Mouse (Mus musculus) embryonic facial prominence, embryonic 11.5 days (tissue): Measurements from ENCODE around the gene Olfr115. TPM values are rescaled to one million over a fixed set of nuclear protein-coding genes. Genes with fewer than 3 reads are reported as not detected.

Experiments
- ATAC-seq: fragments of 200-750 bp; cut with Nextera tagmentation; replicated peaks from 2 replicates; pipeline ENCODE4 v1.8.0; 2017; ENCODE audit warnings: low read depth; ENCODE audit not compliant: insufficient number of reproducible peaks, low FRiP score, low TSS enrichment
- DNase-seq: peaks from one replicate; pipeline ENCODE4 v3.0.0-alpha.2; 2015; ENCODE audit warnings: low spot score
- H3K27ac ChIP-seq: fragments of 300-500 bp; sonication (generic); replicated peaks from 2 replicates; pipeline ENCODE4 v1.5.1; 2014; ENCODE audit warnings: mild to moderate bottlenecking, low read depth, low read length, control low read depth
- H3K27me3 ChIP-seq: fragments of 300-500 bp; sonication (generic); 2 replicates; pipeline ENCODE4 v1.6.1; 2014; ENCODE audit warnings: mild to moderate bottlenecking, low read length, moderate library complexity, mixed read lengths; ENCODE audit not compliant: control insufficient read depth, insufficient read depth
- H3K36me3 ChIP-seq: fragments of 300-500 bp; sonication (generic); replicated peaks from 2 replicates; pipeline ENCODE4 v1.6.1; 2014; ENCODE audit warnings: low read depth, mild to moderate bottlenecking, low read length, moderate library complexity, mixed read lengths; ENCODE audit not compliant: control insufficient read depth, insufficient read depth
- H3K4me1 ChIP-seq: fragments of 300-500 bp; sonication (generic); 2 replicates; pipeline ENCODE4 v1.6.1; 2014; ENCODE audit warnings: low read length, mixed read lengths; ENCODE audit not compliant: control insufficient read depth, insufficient read depth
- H3K4me2 ChIP-seq: fragments of 300-500 bp; sonication (generic); 2 replicates; pipeline ENCODE4 v1.6.1; 2014; ENCODE audit warnings: low read depth, mild to moderate bottlenecking, control low read depth, low read length, moderate library complexity
- H3K4me3 ChIP-seq: fragments of 300-500 bp; sonication (generic); 2 replicates; pipeline ENCODE4 v1.5.1; 2014; ENCODE audit warnings: low read depth, low read length, control low read depth
- H3K9ac ChIP-seq: fragments of 300-500 bp; sonication (generic); replicated peaks from 2 replicates; pipeline ENCODE4 v1.6.1; 2014; ENCODE audit warnings: mild to moderate bottlenecking, control low read depth, low read length
- H3K9me3 ChIP-seq: fragments of 300-500 bp; sonication (generic); replicated peaks from 2 replicates; pipeline ENCODE4 v1.6.1; 2016; ENCODE audit warnings: mild to moderate bottlenecking, low read length, inconsistent platforms, mixed read lengths; ENCODE audit not compliant: control insufficient read depth
- WGBS: fragments of 180-500 bp; shearing (Covaris S2); extraction: QIAGEN DNeasy Blood & Tissue Kit; methylation state at CpG from one replicate; pipeline ENCODE4 v1.1.7; 2014; 5-methylcytosine and 5-hydroxymethylcytosine counted together
- polyA plus RNA-seq: library from polyadenylated mRNA; unstranded; fragments of >200 nt; fragmentation: Nextera tagmentation; extraction: Ambion mirVana; gene quantifications from 2 replicates; pipeline ENCODE4 v1.2.1, GENCODE M21; 2014

The Olfr115 gene
- polyA plus RNA-seq: not detected in 2 replicates

- Histone ChIP-seq H3K27ac (no peak within 1 kb of the TSS), H3K4me2 (no peak within 1 kb of the TSS), H3K9ac (no peak within 1 kb of the TSS), H3K4me3 (no peak within 1 kb of the TSS), H3K4me1 (no peaks in the 10 kb centered on the region), H3K27me3 (no peaks in the 10 kb centered on the region), H3K36me3 (no peaks in the 10 kb centered on the region), H3K9me3 (no peaks in the 10 kb centered on the region)
- no peak for ATAC-seq
- no peak for DNase-seq
- 80% methylated on average over 2 of the region's 2 CpGs for WGBS
Measured at GRCm38 (mm10) chr17:37627009-37627408, at the start of gene Olfr115, which contains the start of gene Olfr116. Olfr115 (minus strand) TSS chr17:37627109. Olfr116 (minus strand) TSS chr17:37627199.

DNA sequence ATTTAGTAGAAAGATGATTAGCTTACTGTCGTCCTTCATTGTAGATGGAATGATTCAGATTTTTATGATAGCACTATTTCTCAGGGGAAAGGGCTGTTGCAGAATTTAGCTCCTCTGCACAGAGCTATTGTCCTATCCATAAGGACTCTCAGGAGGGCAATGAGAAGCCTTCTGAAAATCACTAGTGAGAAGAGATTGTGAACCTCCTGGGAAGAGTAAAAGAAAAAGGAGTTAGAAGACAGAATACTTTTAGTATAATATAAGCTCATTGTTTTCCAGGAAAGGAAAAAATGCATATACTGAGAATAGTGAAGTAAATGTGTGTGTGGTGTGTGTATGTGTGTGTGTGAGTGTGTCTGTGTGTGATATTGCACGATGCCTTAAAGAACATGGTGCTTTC, 39.8 kb upstream of the Olfr115 start, which contains the start of gene Olfr118:
TSS of gene Olfr118 (plus strand) at position 301 of the 400 bp plus-strand sequence.
- Histone ChIP-seq H3K27me3 (no peaks in the 10 kb centered on the region), H3K4me3 (no peak within 1 kb of the TSS), H3K4me2 (no peak within 1 kb of the TSS), H3K9me3 (no peaks in the 10 kb centered on the region), H3K4me1 (no peaks in the 10 kb centered on the region), H3K9ac (no peak within 1 kb of the TSS), H3K36me3 (no peaks in the 10 kb centered on the region), H3K27ac (no peak within 1 kb of the TSS)
- ATAC-seq (no peak), DNase-seq (no peak)
- WGBS: 68% methylated on average over 2 of the region's 2 CpGs

GRCm38 (mm10) chr17:37663682-37664081, 36.8 kb upstream of the Olfr115 start, which contains the start of gene Olfr117:
Olfr117 (minus strand) TSS chr17:37663782.
- H3K9ac ChIP-seq: no peak within 1 kb of the TSS
- WGBS: 55% methylated on average over 1 of the region's 1 CpGs

GRCm38 (mm10) chr17:37592643-37593042, 34.3 kb downstream of the Olfr115 start, which contains the start of gene Olfr114:
Olfr114 (minus strand) TSS chr17:37592743.
- Histone ChIP-seq H3K27me3 (no peaks in the 10 kb centered on the region), H3K9ac (no peak within 1 kb of the TSS), H3K4me1 (no peaks in the 10 kb centered on the region), H3K36me3 (no peaks in the 10 kb centered on the region), H3K4me2 (no peak within 1 kb of the TSS), H3K27ac (no peak within 1 kb of the TSS), H3K9me3 (no peaks in the 10 kb centered on the region), H3K4me3 (no peak within 1 kb of the TSS)
- DNase-seq (no peak), ATAC-seq (no peak)

More at GRCm38 (mm10) chr17:37663682-37664081, 36.8 kb upstream of the Olfr115 start, which contains the start of gene Olfr117:
- H3K36me3 ChIP-seq: no peaks in the 10 kb centered on the region
- H3K27ac ChIP-seq: no peak within 1 kb of the TSS
- no peak for DNase-seq
- H3K4me3 ChIP-seq: no peak within 1 kb of the TSS
- no peaks in the 10 kb centered on the region for H3K9me3 ChIP-seq
- no peaks in the 10 kb centered on the region for H3K4me1 ChIP-seq
- no peak for ATAC-seq
- H3K4me2 ChIP-seq: no peak within 1 kb of the TSS
- no peaks in the 10 kb centered on the region for H3K27me3 ChIP-seq

- Histone ChIP-seq H3K27ac (no peak within 1 kb of the TSS), H3K4me2 (no peak within 1 kb of the TSS), H3K27me3 (no peaks in the 10 kb centered on the region), H3K9ac (no peak within 1 kb of the TSS), H3K36me3 (no peaks in the 10 kb centered on the region), H3K9me3 (no peaks in the 10 kb centered on the region), H3K4me1 (no peaks in the 10 kb centered on the region), H3K4me3 (no peak within 1 kb of the TSS)
- DNase-seq: no peak
- ATAC-seq: no peak
Measured at GRCm38 (mm10) chr17:37577563-37577962, 49.3 kb downstream of the Olfr115 start, which contains the start of gene Olfr113. Olfr113 (minus strand) TSS chr17:37577663.

DNA sequence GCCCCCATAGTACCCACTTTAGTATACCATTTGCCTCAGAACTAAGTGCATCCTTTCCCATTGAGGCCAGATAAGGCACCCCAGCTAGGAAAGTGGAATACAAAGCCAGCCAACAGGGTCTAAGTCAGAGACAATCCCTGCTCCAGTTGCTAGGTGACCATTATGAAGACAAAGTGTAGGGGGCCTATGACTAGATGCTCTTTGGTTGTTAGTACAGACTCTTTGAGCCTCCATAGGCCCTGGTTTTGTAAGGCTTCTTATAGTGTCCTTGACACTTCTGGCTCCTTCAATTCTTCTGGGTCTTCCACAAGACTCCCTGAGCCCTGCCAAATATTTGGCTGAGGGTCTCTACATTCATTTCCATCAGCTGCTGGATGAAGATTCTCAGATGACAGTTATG, 57.6 kb downstream of the Olfr115 start, which contains the start of gene Olfr112:
TSS of gene Olfr112 (minus strand) at position 101 of the 400 bp plus-strand sequence.
- Histone ChIP-seq H3K9me3 (no peaks in the 10 kb centered on the region), H3K27ac (no peak within 1 kb of the TSS), H3K36me3 (no peaks in the 10 kb centered on the region), H3K4me3 (no peak within 1 kb of the TSS), H3K9ac (no peak within 1 kb of the TSS), H3K27me3 (no peaks in the 10 kb centered on the region), H3K4me2 (no peak within 1 kb of the TSS), H3K4me1 (no peaks in the 10 kb centered on the region)
- ATAC-seq: no peak
- DNase-seq: no peak

Other genes starting within 250 kb of the Olfr115 start
- gene Olfr105-ps, start 248.1 kb downstream of the Olfr115 start, polyA plus RNA-seq: not detected in 2 replicates
- not detected in 2 replicates for gene Olfr106-ps, start 236.7 kb downstream of the Olfr115 start, polyA plus RNA-seq
- gene Olfr107, start 227.9 kb downstream of the Olfr115 start, polyA plus RNA-seq: not detected in 2 replicates
- not detected in 2 replicates for gene Olfr108, start 181.6 kb downstream of the Olfr115 start, polyA plus RNA-seq
- not detected in 2 replicates for gene Olfr109, start 168.2 kb downstream of the Olfr115 start, polyA plus RNA-seq
- gene H2-M2, start 143.6 kb downstream of the Olfr115 start, polyA plus RNA-seq: not detected in 2 replicates
- gene Olfr110, start 134.6 kb downstream of the Olfr115 start, polyA plus RNA-seq: not detected in 2 replicates
- gene Olfr111, start 119.1 kb downstream of the Olfr115 start, polyA plus RNA-seq: not detected in 2 replicates
- not detected in 2 replicates for gene Olfr112, start 57.7 kb downstream of the Olfr115 start, polyA plus RNA-seq
- not detected in 2 replicates for gene Olfr113, start 49.4 kb downstream of the Olfr115 start, polyA plus RNA-seq
- gene Olfr114, start 34.4 kb downstream of the Olfr115 start, polyA plus RNA-seq: not detected in 2 replicates
- not detected in 2 replicates for gene Olfr116, start 90 bp upstream of the Olfr115 start, polyA plus RNA-seq
- gene Olfr117, start 36.7 kb upstream of the Olfr115 start, polyA plus RNA-seq: not detected in 2 replicates
- gene Olfr118, start 39.9 kb upstream of the Olfr115 start, polyA plus RNA-seq: not detected in 2 replicates
- gene Olfr119, start 69.5 kb upstream of the Olfr115 start, polyA plus RNA-seq: not detected in 2 replicates
- gene Olfr120, start 94.7 kb upstream of the Olfr115 start, polyA plus RNA-seq: not detected in 2 replicates
- not detected in 2 replicates for gene Olfr121, start 121.7 kb upstream of the Olfr115 start, polyA plus RNA-seq
- not detected in 2 replicates for gene Olfr122, start 141.5 kb upstream of the Olfr115 start, polyA plus RNA-seq
- not detected in 2 replicates for gene Olfr123, start 166.4 kb upstream of the Olfr115 start, polyA plus RNA-seq
- not detected in 2 replicates for gene Olfr124, start 172.8 kb upstream of the Olfr115 start, polyA plus RNA-seq
- not detected in 2 replicates for gene Olfr125, start 205.8 kb upstream of the Olfr115 start, polyA plus RNA-seq
- not detected in 2 replicates for gene Olfr126, start 220.4 kb upstream of the Olfr115 start, polyA plus RNA-seq